Mouse (Mus musculus): ENCODE results near the gene Gm21973.

Gm21973 gene

DNA sequence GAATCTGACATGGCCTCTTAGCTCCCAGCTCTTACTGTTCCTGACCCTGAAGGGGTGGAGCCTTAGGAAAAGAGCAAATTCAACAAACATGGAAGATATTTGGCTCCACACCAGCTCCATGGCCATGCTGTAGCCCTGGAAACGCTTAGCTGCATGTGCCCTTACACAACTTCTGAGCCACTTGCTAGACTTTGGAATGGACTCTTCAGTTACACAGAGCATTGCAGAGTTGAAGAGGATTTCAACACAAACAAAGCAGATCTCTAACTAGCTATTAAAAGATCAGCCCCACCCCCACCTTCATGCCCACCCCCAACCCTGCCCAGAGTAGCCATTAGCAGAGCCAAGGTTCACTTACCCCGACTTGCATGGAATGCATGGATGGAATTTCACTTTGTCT is 74.6 kb downstream of the Gm21973 start:
- DNase-seq (ENCODE audit: low read depth in 1 of 2, low spot score in 2 of 2) = no peak

DNA sequence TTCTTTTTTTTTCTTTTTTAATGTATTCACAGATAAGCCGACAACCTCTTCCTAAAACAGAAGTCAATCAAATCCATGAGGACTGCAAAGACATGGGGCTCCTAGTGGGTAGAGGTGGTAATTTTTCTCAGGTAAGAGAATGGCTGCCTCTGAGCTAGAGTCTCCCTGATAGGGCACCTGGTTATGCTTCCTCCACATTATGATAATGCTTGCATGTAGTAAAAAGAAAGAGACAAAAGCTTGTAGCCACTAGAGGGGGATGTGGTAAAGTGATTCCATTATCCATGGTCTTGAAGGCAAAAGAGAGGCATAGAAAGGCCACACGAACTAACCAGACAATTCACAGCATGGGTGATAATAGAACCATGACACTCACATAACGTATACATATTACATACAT is 75.2 kb downstream of the Gm21973 start:
- DNase-seq (ENCODE audit: low read depth in 1 of 2, low spot score in 2 of 2) = no peak

DNA sequence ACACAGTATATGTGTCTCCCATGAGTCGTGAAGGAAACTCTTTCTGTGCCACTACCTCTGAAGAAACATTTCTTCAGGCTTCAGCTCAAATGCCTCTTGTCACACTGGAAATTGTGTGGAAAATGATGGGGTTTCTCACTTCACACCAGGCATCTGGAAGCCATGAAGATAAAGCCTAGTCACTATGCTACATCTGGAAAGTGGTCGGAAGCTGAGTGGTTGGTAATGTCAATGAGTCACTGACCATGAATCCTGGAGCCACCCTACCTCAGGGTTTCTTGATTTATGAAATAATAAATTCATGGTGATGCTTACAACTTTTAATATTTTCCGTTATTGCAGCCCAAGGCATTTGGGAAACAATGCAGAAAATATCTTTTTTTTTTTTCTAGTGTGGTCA is 84.7 kb downstream of the Gm21973 start:
- no peak for DNase-seq (ENCODE audit: low read depth in 1 of 2, low spot score in 2 of 2)

DNA sequence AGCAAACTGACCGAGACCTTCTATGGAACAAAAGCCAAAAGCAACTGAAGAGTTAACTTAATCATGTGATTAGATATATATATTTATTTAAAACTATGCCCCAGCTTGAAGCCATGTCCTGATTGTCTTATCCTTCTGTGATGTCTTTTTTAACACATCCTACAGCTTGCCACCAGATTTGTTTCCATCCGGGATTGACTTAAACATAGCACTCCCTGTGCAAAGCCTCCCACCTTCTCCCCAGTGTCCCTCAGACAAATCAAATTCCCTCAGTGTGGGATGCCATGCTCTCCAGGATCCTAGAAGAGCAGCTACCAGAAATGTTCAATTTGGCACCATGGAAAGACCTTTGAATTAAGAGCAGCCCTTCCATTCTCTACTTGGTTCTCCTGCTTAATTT is 85.7 kb downstream of the Gm21973 start:
- no peak for DNase-seq (ENCODE audit: low read depth in 1 of 2, low spot score in 2 of 2)

DNA sequence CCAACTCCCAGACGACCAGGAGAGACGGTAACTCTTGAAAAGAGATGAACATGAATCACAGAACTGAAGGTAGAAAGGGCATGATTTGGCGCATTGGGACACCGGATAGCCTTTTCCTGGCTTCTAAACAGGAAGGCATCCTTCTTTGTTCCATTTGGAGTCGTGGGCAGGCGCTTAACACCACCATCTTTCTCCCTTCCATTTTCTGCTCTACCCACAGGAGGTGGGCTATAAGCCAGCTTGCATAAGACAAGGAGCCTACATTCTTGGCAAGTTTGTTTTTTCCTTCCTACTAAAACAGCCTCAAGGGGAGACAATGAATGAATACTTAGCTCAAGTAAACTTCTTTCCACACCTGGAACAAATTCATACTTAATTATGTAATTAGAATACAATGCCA is 88.5 kb downstream of the Gm21973 start:
- DNase-seq (ENCODE audit: low read depth in 1 of 2, low spot score in 2 of 2) = no peak

DNA sequence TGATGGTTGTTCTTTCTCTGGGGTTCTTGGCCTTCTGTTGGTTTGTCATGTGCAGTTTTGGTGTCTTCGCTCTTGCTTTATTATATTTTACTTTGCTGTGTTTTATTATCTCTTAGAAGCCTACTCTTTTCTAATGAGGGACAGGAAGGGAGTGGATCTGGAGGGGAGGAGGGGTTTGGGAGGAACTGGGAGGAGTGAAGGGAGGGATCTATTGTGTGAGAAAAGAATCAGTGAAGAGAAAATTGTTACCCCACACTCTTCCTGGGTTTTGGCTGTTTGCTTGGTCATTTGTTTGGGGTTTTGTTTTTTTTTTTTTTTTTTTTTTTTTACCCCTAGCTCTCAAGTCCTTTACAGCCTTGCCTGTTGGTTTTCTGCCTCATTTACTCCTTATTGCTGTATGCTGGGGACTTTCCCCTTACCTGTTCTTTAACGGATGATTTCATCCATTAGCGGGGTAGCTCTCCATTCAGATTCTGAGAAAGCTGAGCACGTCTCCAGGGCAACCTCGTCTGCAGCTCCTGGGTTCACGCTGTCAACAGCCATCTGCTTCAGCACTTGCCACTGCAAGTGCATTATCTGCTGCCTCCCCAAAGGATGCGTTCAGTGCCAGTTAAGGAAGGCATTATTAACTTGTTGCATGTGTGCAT is 96.1 kb downstream of the Gm21973 start:
- no peak for DNase-seq (ENCODE audit: low read depth in 1 of 2, low spot score in 2 of 2)

DNA sequence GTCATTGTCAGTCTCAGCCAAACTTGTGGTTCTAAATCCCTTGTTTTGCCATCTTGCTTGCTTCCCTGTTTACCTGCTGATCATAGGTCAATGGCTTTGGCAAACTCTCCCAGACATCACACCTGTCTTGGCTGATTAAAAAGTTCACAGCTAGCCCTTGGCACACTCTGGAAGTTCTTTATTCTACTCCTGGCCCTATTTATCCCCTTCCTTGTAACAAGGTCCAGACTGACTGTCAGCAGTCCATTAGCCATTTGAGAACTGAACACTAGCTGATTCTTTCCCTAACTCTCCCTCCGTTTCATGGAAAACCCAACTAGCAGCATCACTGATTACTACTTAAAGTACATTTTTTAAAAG is 96.6 kb downstream of the Gm21973 start:
- no peak for DNase-seq (ENCODE audit: low read depth in 1 of 2, low spot score in 2 of 2)
